Mouse (Mus musculus) megakaryocyte, embryonic 14.5 days (primary cell): ENCODE measurements around the gene Zbtb45. TPM values are rescaled to one million over a fixed set of nuclear protein-coding genes. Genes with fewer than 3 reads are reported as not detected.
A peak's percentile ranks its signal among the peaks of the same experiment; 100 is the strongest.

Experiments
- H3K27me3 ChIP-seq: replicated peaks from 2 replicates; pipeline ENCODE3; 2012; ENCODE audit warnings: inconsistent platforms
- H3K36me3 ChIP-seq: replicated peaks from 2 replicates; pipeline ENCODE3; 2012; ENCODE audit warnings: low read length, inconsistent platforms, mixed read lengths
- H3K4me1 ChIP-seq: 2 replicates; pipeline ENCODE4 v1.6.1; 2012; ENCODE audit warnings: inconsistent platforms
- H3K4me3 ChIP-seq: replicated peaks from 2 replicates; pipeline ENCODE3; 2012; ENCODE audit warnings: moderate library complexity, mild to moderate bottlenecking, inconsistent platforms
- H3K9me3 ChIP-seq: 2 replicates; pipeline ENCODE4 v1.6.1; 2012; ENCODE audit warnings: inconsistent platforms
- FLI1 ChIP-seq: IDR thresholded peaks from 2 replicates; pipeline ENCODE4 v1.6.1; 2012; ENCODE audit warnings: low read length, inconsistent platforms, mixed read lengths
- GATA1 ChIP-seq: IDR thresholded peaks from 3 replicates; pipeline ENCODE4 v1.6.1; 2012; ENCODE audit warnings: mixed read lengths, low read length, inconsistent platforms, borderline replicate concordance
- polyA plus RNA-seq: library from polyadenylated mRNA; stranded (reverse); fragments of >175 nt; gene quantifications from 2 replicates; pipeline ENCODE4 v1.2.3, GENCODE M21; 2012; ENCODE audit warnings: low replicate concordance; ENCODE audit not compliant: insufficient read depth

Gene Zbtb45
- polyA plus RNA-seq, 1 experiment = 52.8 TPM

DNA sequence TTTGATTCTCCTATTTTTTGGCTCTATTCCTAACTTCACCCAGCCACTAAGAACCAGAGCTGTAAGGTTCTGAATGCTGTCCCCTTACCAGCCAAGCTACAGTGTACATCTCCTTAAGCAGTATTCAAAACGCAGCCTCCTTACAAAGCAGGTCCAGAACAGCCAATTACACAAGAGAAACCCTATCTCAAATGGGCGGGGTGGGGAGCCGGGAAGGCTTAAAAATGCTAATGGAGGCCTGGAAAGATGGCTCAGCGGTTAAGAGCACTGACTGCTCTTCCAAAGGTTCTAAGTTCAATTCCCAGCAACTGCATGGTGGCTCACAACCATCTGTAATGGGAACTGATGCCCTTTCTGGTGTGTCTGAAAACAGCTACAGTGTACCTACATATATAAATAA lies 50.1 kb downstream of the Zbtb45 start:
- Histone ChIP-seq H3K4me3 (no peak overlapping the region), H3K27me3 (no peaks in the 10 kb centered on the region), H3K36me3 (no peaks in the 10 kb centered on the region), H3K4me1 (peaks cover 41% of the 10 kb centered on the region), H3K9me3 (no peaks in the 10 kb centered on the region)
- no peak for TF ChIP-seq GATA1
- TF ChIP-seq FLI1 = no peak

DNA sequence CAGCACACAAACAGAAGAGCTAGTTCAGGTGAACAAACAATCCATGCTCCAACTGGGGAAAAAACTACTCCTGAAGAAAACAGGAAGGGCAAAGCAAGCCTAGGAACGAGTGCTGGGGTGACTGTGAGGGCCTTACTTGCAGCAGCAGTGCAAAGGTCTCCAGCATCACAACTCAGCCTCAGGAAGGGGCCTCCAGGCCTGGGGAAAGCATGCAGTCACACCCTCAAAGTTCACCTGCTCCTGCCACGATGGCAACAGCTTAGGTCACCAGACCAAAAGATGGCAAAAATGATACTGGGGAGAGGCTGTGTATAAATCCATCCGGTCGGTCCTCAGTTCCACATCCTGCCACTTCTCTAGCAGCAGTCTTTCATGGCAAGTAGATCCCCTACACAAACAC lies 50.9 kb downstream of the Zbtb45 start:
- Histone ChIP-seq H3K4me1 (peaks cover 38% of the 10 kb centered on the region), H3K4me3 (no peak overlapping the region), H3K27me3 (no peaks in the 10 kb centered on the region), H3K9me3 (no peaks in the 10 kb centered on the region), H3K36me3 (no peaks in the 10 kb centered on the region)
- TF ChIP-seq FLI1 = no peak
- no peak for TF ChIP-seq GATA1

DNA sequence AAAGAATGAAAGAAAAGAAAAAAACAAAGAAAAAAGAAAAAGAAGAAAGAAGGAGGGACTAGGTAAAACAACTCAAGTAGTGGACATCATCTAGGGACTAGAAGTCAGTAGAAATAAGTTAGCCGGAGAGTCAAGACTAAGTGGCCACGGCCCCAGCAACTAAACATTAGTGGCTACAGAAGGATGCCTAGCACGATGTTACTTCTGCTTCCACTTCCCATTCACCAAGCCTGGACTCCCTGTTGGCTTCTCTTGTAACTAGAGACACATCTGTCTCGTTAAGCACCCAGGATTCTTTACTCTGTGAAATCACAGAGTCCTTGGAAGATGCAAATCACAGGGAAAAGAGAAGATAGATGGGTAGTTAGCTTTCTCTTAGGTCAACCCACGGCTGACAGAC lies 52.3 kb downstream of the Zbtb45 start:
- Histone ChIP-seq H3K9me3 (no peaks in the 10 kb centered on the region), H3K4me3 (peak overlapping the region; percentile 8)

DNA sequence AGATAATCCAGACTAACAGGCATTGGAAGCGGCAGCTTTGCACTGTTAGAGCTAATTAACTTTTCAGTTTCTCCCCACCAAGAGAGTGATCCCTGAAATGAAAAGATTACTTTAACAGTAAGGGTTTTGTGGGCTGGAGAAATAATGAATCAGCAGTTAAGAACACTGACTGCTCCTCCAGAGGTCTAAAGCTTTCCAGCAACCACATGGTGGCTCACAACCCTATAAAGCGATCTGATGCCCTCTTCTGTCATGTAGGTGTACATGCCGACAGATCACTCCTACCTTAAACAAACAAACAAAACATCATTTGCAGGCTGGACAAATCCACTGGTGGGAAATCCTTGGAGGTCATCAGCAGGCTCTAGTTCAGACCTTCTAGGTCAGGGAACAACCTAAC lies 54.9 kb downstream of the Zbtb45 start:
- H3K4me1 ChIP-seq = peaks cover 32% of the 10 kb centered on the region; the same call in 1 of the 2 replicates
- no peaks in the 10 kb centered on the region for H3K9me3 ChIP-seq
- H3K4me3 ChIP-seq = no peak overlapping the region
- H3K36me3 ChIP-seq = no peaks in the 10 kb centered on the region
- no peak for TF ChIP-seq GATA1
- no peak for TF ChIP-seq FLI1
- no peaks in the 10 kb centered on the region for H3K27me3 ChIP-seq

More for the DNA sequence above, 52.3 kb downstream of the Zbtb45 start:
- Histone ChIP-seq H3K36me3 (no peaks in the 10 kb centered on the region), H3K27me3 (no peaks in the 10 kb centered on the region), H3K4me1 (peaks cover 30% of the 10 kb centered on the region)
- no peak for TF ChIP-seq FLI1
- TF ChIP-seq GATA1 = no peak

Other genes starting within 250 kb of the Zbtb45 start
- gene Zscan18, start 206.4 kb downstream of the Zbtb45 start, polyA plus RNA-seq = not detected in 2 replicates
- gene Zfp329, start 191.2 kb downstream of the Zbtb45 start, polyA plus RNA-seq = not detected in 2 replicates
- 0.65 TPM in 1 of 2 replicates, not detected in the other for gene Zfp110, start 175.3 kb downstream of the Zbtb45 start, polyA plus RNA-seq
- gene Zfp128, start 128.9 kb downstream of the Zbtb45 start, polyA plus RNA-seq = 0.25 TPM in 1 of 2 replicates, not detected in the other
- gene Zscan22, start 112.2 kb downstream of the Zbtb45 start, polyA plus RNA-seq = 1.4 and 1.5 TPM in 2 replicates
- 434 and 3,041 TPM in 2 replicates for gene Rps5, start 87.7 kb downstream of the Zbtb45 start, polyA plus RNA-seq
- 1.5 and 2.4 TPM in 2 replicates for gene Rnf225, start 82.6 kb downstream of the Zbtb45 start, polyA plus RNA-seq
- 1.9 and 2.1 TPM in 2 replicates for gene Zfp324, start 44.2 kb downstream of the Zbtb45 start, polyA plus RNA-seq
- gene Zfp446, start 32.2 kb downstream of the Zbtb45 start, polyA plus RNA-seq = 1.7 and 3.2 TPM in 2 replicates
- gene Slc27a5, start 11.8 kb downstream of the Zbtb45 start, polyA plus RNA-seq = not detected in 2 replicates
- gene Trim28, start 10.9 kb downstream of the Zbtb45 start, polyA plus RNA-seq = 55.5 and 236 TPM in 2 replicates
- gene Chmp2a, start 24.8 kb upstream of the Zbtb45 start, polyA plus RNA-seq = 404 and 592 TPM in 2 replicates
- 283 and 366 TPM in 2 replicates for gene Ube2m, start 28.2 kb upstream of the Zbtb45 start, polyA plus RNA-seq
- gene Mzf1, start 44.7 kb upstream of the Zbtb45 start, polyA plus RNA-seq = 1.6 and 6.1 TPM in 2 replicates
- gene Vmn1r85, start 85.1 kb upstream of the Zbtb45 start, polyA plus RNA-seq = 0.26 TPM in 1 of 2 replicates, not detected in the other
- gene Vmn1r86, start 109.9 kb upstream of the Zbtb45 start, polyA plus RNA-seq = not detected in 2 replicates
- not detected in 2 replicates for gene Vmn1r87, start 130.1 kb upstream of the Zbtb45 start, polyA plus RNA-seq
- 0.10 and 0.18 TPM in 2 replicates for gene Vmn1r88, start 149.5 kb upstream of the Zbtb45 start, polyA plus RNA-seq
- gene Vmn1r89, start 203.0 kb upstream of the Zbtb45 start, polyA plus RNA-seq = 0.02 TPM in 1 of 2 replicates, not detected in the other